Mouse (Mus musculus): ENCODE measurements around the gene Abhd11. TPM values are rescaled to one million over a fixed set of nuclear protein-coding genes. Genes with fewer than 3 reads are reported as not detected.

Abhd11 gene
- total RNA-seq, 2 experiments from 2014 or later, result 56.6 to 60.8 TPM

Other genes with a start within 250 kb of the Abhd11 start
- not detected for gene Tmem270, start 102.4 kb upstream of the Abhd11 start, total RNA-seq (2021)
- gene Cldn13, start 93.6 kb upstream of the Abhd11 start, total RNA-seq (2021), result not detected
- gene Mettl27, start 76.8 kb upstream of the Abhd11 start, total RNA-seq (2021), result 1 to 10 TPM; 6.4 to 7.2 TPM
- under 1 TPM in 1 of 2 experiments, not detected in 1; 0.18 TPM for gene Cldn4, start 62.2 kb upstream of the Abhd11 start, total RNA-seq (2021)
- gene Cldn3, start 22.9 kb upstream of the Abhd11 start, total RNA-seq (2021), result 1 to 10 TPM; 6.2 to 6.4 TPM
- 100 to 1,000 TPM; 261 to 264 TPM for gene Stx1a, start 14.3 kb downstream of the Abhd11 start, total RNA-seq (2021)
- gene Dnajc30, start 55.0 kb downstream of the Abhd11 start, total RNA-seq (2021), result 10 to 100 TPM; 27.4 to 30.1 TPM
- gene Bud23, start 55.8 kb downstream of the Abhd11 start, total RNA-seq (2021), result 10 to 100 TPM; 51.7 to 52.1 TPM
- 10 to 100 TPM; 46.1 TPM for gene Vps37d, start 69.1 kb downstream of the Abhd11 start, total RNA-seq (2021)
- 1 to 10 TPM; 1.6 to 2.4 TPM for gene Mlxipl, start 80.7 kb downstream of the Abhd11 start, total RNA-seq (2021)
- gene Tbl2, start 140.5 kb downstream of the Abhd11 start, total RNA-seq (2021), result 10 to 100 TPM; 18.9 to 21.8 TPM
- 10 to 100 TPM; 24.3 to 26.6 TPM for gene Bcl7b, start 159.1 kb downstream of the Abhd11 start, total RNA-seq (2021)
- 10 to 100 TPM; 57.8 to 61.9 TPM for gene Baz1b, start 178.1 kb downstream of the Abhd11 start, total RNA-seq (2021)
- gene Fzd9, start 242.1 kb downstream of the Abhd11 start, total RNA-seq (2021), result 10 to 100 TPM; 15.3 to 17.9 TPM